Mouse (Mus musculus) kidney, embryonic 16.5 days (tissue): ENCODE results near the gene Wfdc13. TPM values are rescaled to one million over a fixed set of nuclear protein-coding genes. Genes with fewer than 3 reads are reported as not detected.
"Not testable (repeated sequence)": the region's sequence is repeated elsewhere in the genome, so short reads cannot be mapped to it uniquely, and the experiment has no call there.

ENCODE experiments used
- ATAC-seq: fragments of 200-750 bp; cut with Nextera tagmentation; 2 replicates; pipeline ENCODE4 v1.8.0; 2017; ENCODE audit warnings: moderate TSS enrichment; ENCODE audit not compliant: low FRiP score, low TSS enrichment
- H3K27ac ChIP-seq: fragments of 300-500 bp; sonication (generic); 2 replicates; pipeline ENCODE4 v1.5.1; 2014; ENCODE audit warnings: low read length
- H3K27me3 ChIP-seq: fragments of 300-500 bp; sonication (generic); 2 replicates; pipeline ENCODE4 v1.6.1; 2014; ENCODE audit warnings: low read length, control low read depth, mixed read lengths; ENCODE audit not compliant: insufficient read depth
- H3K36me3 ChIP-seq: fragments of 300-500 bp; sonication (generic); 2 replicates; pipeline ENCODE4 v1.6.1; 2014; ENCODE audit warnings: low read length, control low read depth, mixed read lengths; ENCODE audit not compliant: insufficient read depth
- H3K4me1 ChIP-seq: fragments of 300-500 bp; sonication (generic); 2 replicates; pipeline ENCODE4 v1.6.1; 2014; ENCODE audit warnings: low read length, control low read depth, mixed read lengths; ENCODE audit not compliant: insufficient read depth
- H3K4me2 ChIP-seq: fragments of 300-500 bp; sonication (generic); replicated peaks from 2 replicates; pipeline ENCODE4 v1.6.1; 2014; ENCODE audit warnings: low read depth, low read length
- H3K4me3 ChIP-seq: fragments of 300-500 bp; sonication (generic); 2 replicates; pipeline ENCODE4 v1.5.1; 2014; ENCODE audit warnings: mild to moderate bottlenecking, low read length
- H3K9ac ChIP-seq: fragments of 300-500 bp; sonication (generic); replicated peaks from 2 replicates; pipeline ENCODE4 v1.6.1; 2014; ENCODE audit warnings: low read length
- H3K9me3 ChIP-seq: fragments of 300-500 bp; sonication (generic); 2 replicates; pipeline ENCODE4 v1.6.1; 2016; ENCODE audit warnings: low read length, control low read depth
- WGBS: fragments of 180-500 bp; shearing (Covaris S2); extraction: QIAGEN DNeasy Blood & Tissue Kit; methylation state at CpG from one replicate; pipeline ENCODE4 v1.1.7; 2014; 5-methylcytosine and 5-hydroxymethylcytosine counted together
- polyA plus RNA-seq: library from polyadenylated mRNA; unstranded; fragments of >200 nt; fragmentation: Nextera tagmentation; extraction: Ambion mirVana; gene quantifications from 2 replicates; pipeline ENCODE4 v1.2.1, GENCODE M21; 2015

Wfdc13 gene
- polyA plus RNA-seq, 1 experiment from 2014 or later: 0.97 TPM

GRCm38 (mm10) chr2:164705328-164705727, 20.4 kb downstream of the Wfdc13 start:
- WGBS: 98% methylated on average over 6 of the region's 6 CpGs
- no peak overlapping the region for H3K9ac ChIP-seq

GRCm38 (mm10) chr2:164705991-164706390, 21.1 kb downstream of the Wfdc13 start:
- H3K36me3 ChIP-seq: no peaks in the 10 kb centered on the region
- no peak overlapping the region for H3K9ac ChIP-seq
- no peak for ATAC-seq
- WGBS: 83% methylated on average over 14 of the region's 14 CpGs
- no peak overlapping the region for H3K27ac ChIP-seq
- H3K4me2 ChIP-seq: no peak overlapping the region
- no peaks in the 10 kb centered on the region for H3K4me1 ChIP-seq
- no peak overlapping the region for H3K4me3 ChIP-seq
- H3K27me3 ChIP-seq: no peaks in the 10 kb centered on the region
- no peaks in the 10 kb centered on the region for H3K9me3 ChIP-seq

More at GRCm38 (mm10) chr2:164705328-164705727, 20.4 kb downstream of the Wfdc13 start:
- Histone ChIP-seq H3K27me3 (no peaks in the 10 kb centered on the region), H3K4me1 (no peaks in the 10 kb centered on the region), H3K36me3 (no peaks in the 10 kb centered on the region), H3K4me2 (no peak overlapping the region), H3K4me3 (no peak overlapping the region), H3K9me3 (no peaks in the 10 kb centered on the region), H3K27ac (no peak overlapping the region)
- no peak for ATAC-seq

GRCm38 (mm10) chr2:164715005-164715404, 30.1 kb downstream of the Wfdc13 start, which contains the start of gene Spint5:
Gene Spint5 (plus strand): TSS chr2:164715305.
- no peaks in the 10 kb centered on the region for H3K36me3 ChIP-seq
- WGBS: 78% methylated on average over 6 of the region's 6 CpGs
- no peak for ATAC-seq

GRCm38 (mm10) chr2:164716194-164716786, 31.4 kb downstream of the Wfdc13 start:
- H3K27me3 ChIP-seq, H3K4me3 ChIP-seq, H3K27ac ChIP-seq, ATAC-seq, H3K4me1 ChIP-seq, H3K4me2 ChIP-seq, H3K9ac ChIP-seq, H3K36me3 ChIP-seq, H3K9me3 ChIP-seq: not testable (repeated sequence)
- WGBS: 90% methylated on average over 20 of the region's 23 CpGs

More at GRCm38 (mm10) chr2:164715005-164715404, 30.1 kb downstream of the Wfdc13 start, which contains the start of gene Spint5:
- Histone ChIP-seq H3K4me1 (no peaks in the 10 kb centered on the region), H3K9ac (no peak within 1 kb of the TSS), H3K27ac (no peak within 1 kb of the TSS), H3K4me2 (no peak within 1 kb of the TSS), H3K4me3 (no peak within 1 kb of the TSS), H3K27me3 (no peaks in the 10 kb centered on the region), H3K9me3 (no peaks in the 10 kb centered on the region)

GRCm38 (mm10) chr2:164723276-164723675, 38.4 kb downstream of the Wfdc13 start:
- Histone ChIP-seq H3K4me1 (no peaks in the 10 kb centered on the region), H3K27me3 (no peaks in the 10 kb centered on the region), H3K27ac (no peak overlapping the region), H3K9ac (no peak overlapping the region), H3K9me3 (no peaks in the 10 kb centered on the region), H3K4me2 (no peak overlapping the region), H3K36me3 (no peaks in the 10 kb centered on the region), H3K4me3 (no peak overlapping the region)
- no peak for ATAC-seq
- WGBS: 62% methylated on average over 4 of the region's 4 CpGs

GRCm38 (mm10) chr2:164725895-164726619, 41.1 kb downstream of the Wfdc13 start:
- no peaks in the 10 kb centered on the region for H3K4me1 ChIP-seq
- H3K9me3 ChIP-seq: no peaks in the 10 kb centered on the region
- H3K9ac ChIP-seq: no peak overlapping the region
- H3K4me2 ChIP-seq: no peak overlapping the region
- no peak overlapping the region for H3K27ac ChIP-seq
- WGBS: 16% methylated on average over 6 of the region's 6 CpGs
- no peaks in the 10 kb centered on the region for H3K27me3 ChIP-seq
- ATAC-seq: peak; percentile 49
- no peaks in the 10 kb centered on the region for H3K36me3 ChIP-seq
- no peak overlapping the region for H3K4me3 ChIP-seq

GRCm38 (mm10) chr2:164731719-164732118, 46.8 kb downstream of the Wfdc13 start:
- Histone ChIP-seq H3K4me2 (no peak overlapping the region), H3K4me3 (no peak overlapping the region), H3K4me1 (no peaks in the 10 kb centered on the region), H3K27me3 (no peaks in the 10 kb centered on the region), H3K9me3 (no peaks in the 10 kb centered on the region), H3K27ac (no peak overlapping the region), H3K9ac (no peak overlapping the region), H3K36me3 (no peaks in the 10 kb centered on the region)
- no peak for ATAC-seq
- WGBS: 72% methylated on average over 5 of the region's 5 CpGs

- no peaks in the 10 kb centered on the region for H3K9me3 ChIP-seq
- H3K27ac ChIP-seq: no peak overlapping the region
- no peak overlapping the region for H3K4me2 ChIP-seq
- H3K9ac ChIP-seq: no peak overlapping the region
- no peaks in the 10 kb centered on the region for H3K27me3 ChIP-seq
- WGBS: 92% methylated on average over 2 of the region's 2 CpGs
- H3K36me3 ChIP-seq: no peaks in the 10 kb centered on the region
- H3K4me3 ChIP-seq: no peak overlapping the region
- ATAC-seq: no peak
- no peaks in the 10 kb centered on the region for H3K4me1 ChIP-seq
Observed at GRCm38 (mm10) chr2:164733259-164733658, 48.4 kb downstream of the Wfdc13 start.

GRCm38 (mm10) chr2:164734839-164735238, 49.9 kb downstream of the Wfdc13 start:
- H3K9ac ChIP-seq: no peak overlapping the region
- no peaks in the 10 kb centered on the region for H3K4me1 ChIP-seq
- no peak for ATAC-seq
- no peak overlapping the region for H3K27ac ChIP-seq
- no peaks in the 10 kb centered on the region for H3K36me3 ChIP-seq
- no peak overlapping the region for H3K4me2 ChIP-seq
- H3K27me3 ChIP-seq: no peaks in the 10 kb centered on the region
- no peak overlapping the region for H3K4me3 ChIP-seq
- no peaks in the 10 kb centered on the region for H3K9me3 ChIP-seq
- 72% methylated on average over 5 of the region's 5 CpGs for WGBS

- Histone ChIP-seq H3K27me3 (no peaks in the 10 kb centered on the region), H3K36me3 (no peaks in the 10 kb centered on the region), H3K4me2 (no peak overlapping the region), H3K27ac (no peak overlapping the region), H3K4me3 (no peak overlapping the region), H3K4me1 (no peaks in the 10 kb centered on the region), H3K9ac (no peak overlapping the region), H3K9me3 (no peaks in the 10 kb centered on the region)
- no peak for ATAC-seq
- 90% methylated on average over 5 of the region's 5 CpGs for WGBS
Observed at GRCm38 (mm10) chr2:164735446-164735845, 50.5 kb downstream of the Wfdc13 start.
